Comparison of ENCODE assay signal across 8 mouse cellular contexts in genomic region chr8:104592566-104592965, GRCm38 (mm10). TPM values are rescaled to one million over a fixed set of nuclear protein-coding genes. Genes with fewer than 3 reads are reported as not detected.
DNase-seq lines count a peak whose midpoint lies in the region; ATAC-seq and TF ChIP-seq lines count a peak whose summit lies in the region.

No protein-coding gene starts in this region.

- DNase-seq in kidney, adult 11 months = no peak
- no peak for DNase-seq in limb, embryonic 14.5 days (ENCODE audit: low spot score)
- no peak for DNase-seq in right cerebral cortex, adult 2 months (ENCODE audit: low spot score in 2 of 2)
- no peak for DNase-seq in frontal cortex, postnatal 10 days (ENCODE audit: low spot score in 2 of 2)

- H3K36me3 ChIP-seq in kidney, embryonic 15.5 days = peaks cover 27% of the 10 kb centered on the region
- H3K36me3 ChIP-seq in forebrain, embryonic 13.5 days (ENCODE audit: poor library complexity, severe bottlenecking) = peaks cover 30% of the 10 kb centered on the region
- H3K36me3 ChIP-seq in limb, embryonic 14.5 days (ENCODE audit: control insufficient read depth, insufficient read depth, low read length) = peaks cover 36% of the 10 kb centered on the region
- H3K36me3 ChIP-seq in neural tube, embryonic 14.5 days (ENCODE audit: control insufficient read depth, insufficient read depth, low read length) = peaks cover 11% of the 10 kb centered on the region; the same call in 1 of the 2 replicates

- no peaks in the 10 kb centered on the region for H3K9me3 ChIP-seq in kidney, embryonic 15.5 days (replicated peaks)
- no peaks in the 10 kb centered on the region for H3K9me3 ChIP-seq in forebrain, embryonic 13.5 days (replicated peaks)
- H3K9me3 ChIP-seq in limb, embryonic 14.5 days (ENCODE audit: control insufficient read depth, low read length) = no peaks in the 10 kb centered on the region
- H3K9me3 ChIP-seq in neural tube, embryonic 14.5 days (ENCODE audit: control insufficient read depth, low read length) = no peaks in the 10 kb centered on the region

- no peak for TF ChIP-seq POLR2A in limb, embryonic 14.5 days (IDR thresholded peaks at IDR 0.05; ENCODE audit: borderline replicate concordance, extremely low read depth, insufficient read depth, insufficient read length)

- peak overlapping the region; percentile 84 for H3K4me2 ChIP-seq in kidney, embryonic 15.5 days
- peak overlapping the region; percentile 79 for H3K4me2 ChIP-seq in forebrain, embryonic 13.5 days
- H3K4me2 ChIP-seq in limb, embryonic 14.5 days (replicated peaks; ENCODE audit: low read depth, low read length, severe bottlenecking) = peak overlapping the region; percentile 85
- H3K4me2 ChIP-seq in neural tube, embryonic 14.5 days (ENCODE audit: low read depth, low read length) = peak overlapping the region; percentile 73

- H3K4me1 ChIP-seq in kidney, embryonic 15.5 days = peaks cover 35% of the 10 kb centered on the region
- H3K4me1 ChIP-seq in forebrain, embryonic 13.5 days = peaks cover 8% of the 10 kb centered on the region
- H3K4me1 ChIP-seq in limb, embryonic 14.5 days (ENCODE audit: control insufficient read depth, insufficient read depth, low read length) = peaks cover 7% of the 10 kb centered on the region
- H3K4me1 ChIP-seq in neural tube, embryonic 14.5 days (ENCODE audit: control insufficient read depth, insufficient read depth, low read length) = peaks cover 8% of the 10 kb centered on the region; the same call in 1 of the 2 replicates

- ATAC-seq in kidney, embryonic 15.5 days (replicated peaks; ENCODE audit: low FRiP score) = no peak
- no peak for ATAC-seq in forebrain, embryonic 13.5 days
- no peak for ATAC-seq in limb, embryonic 14.5 days (ENCODE audit: low FRiP score, low read depth)
- ATAC-seq in neural tube, embryonic 14.5 days (ENCODE audit: low read depth) = no peak
- no peak for ATAC-seq in frontal cortex, adult (ENCODE audit: low TSS enrichment)

- no peak overlapping the region for H3K27ac ChIP-seq in kidney, embryonic 15.5 days
- no peak overlapping the region for H3K27ac ChIP-seq in forebrain, embryonic 13.5 days
- no peak overlapping the region for H3K27ac ChIP-seq in limb, embryonic 14.5 days (replicated peaks; ENCODE audit: low read depth, low read length)
- no peak overlapping the region for H3K27ac ChIP-seq in neural tube, embryonic 14.5 days (ENCODE audit: low read depth, low read length)

- peak overlapping the region; percentile 68; the same call in 1 of the 2 replicates for H3K9ac ChIP-seq in kidney, embryonic 15.5 days
- no peak overlapping the region for H3K9ac ChIP-seq in forebrain, embryonic 13.5 days
- H3K9ac ChIP-seq in limb, embryonic 14.5 days (ENCODE audit: low read depth, low read length, severe bottlenecking) = no peak overlapping the region
- H3K9ac ChIP-seq in neural tube, embryonic 14.5 days (replicated peaks; ENCODE audit: low read depth, low read length) = no peak overlapping the region

- no peaks in the 10 kb centered on the region for H3K27me3 ChIP-seq in kidney, embryonic 15.5 days
- no peaks in the 10 kb centered on the region for H3K27me3 ChIP-seq in forebrain, embryonic 13.5 days
- no peaks in the 10 kb centered on the region for H3K27me3 ChIP-seq in limb, embryonic 14.5 days (ENCODE audit: control insufficient read depth, insufficient read depth, low read length)
- H3K27me3 ChIP-seq in neural tube, embryonic 14.5 days (ENCODE audit: control insufficient read depth, insufficient read depth, low read length) = no peaks in the 10 kb centered on the region

- 45% methylated on average over 6 of the region's 6 CpGs for WGBS in kidney, embryonic 15.5 days
- 77% methylated on average over 6 of the region's 6 CpGs for WGBS in forebrain, embryonic 13.5 days
- 63% methylated on average over 6 of the region's 6 CpGs for WGBS in limb, embryonic 14.5 days
- WGBS in neural tube, embryonic 14.5 days = 70% methylated on average over 6 of the region's 6 CpGs

- H3K4me3 ChIP-seq in kidney, embryonic 15.5 days (replicated peaks) = peak overlapping the region; percentile 77
- H3K4me3 ChIP-seq in forebrain, embryonic 13.5 days = peak overlapping the region; percentile 61; the same call in 1 of the 2 replicates
- H3K4me3 ChIP-seq in limb, embryonic 14.5 days (replicated peaks; ENCODE audit: low read length) = peak overlapping the region; percentile 73; the same call in 1 of the 2 replicates
- no peak overlapping the region for H3K4me3 ChIP-seq in neural tube, embryonic 14.5 days (ENCODE audit: low read depth, low read length)

RNA-seq across cellular contexts. Expression of gene Pdp2, which starts 1.3 kb away (rescaled TPM):
- 17.8 and 18.7 TPM in 2 replicates for polyA plus RNA-seq in kidney, embryonic 15.5 days (2015; fragmentation: Nextera tagmentation; extraction: Ambion mirVana)
- polyA plus RNA-seq in forebrain, embryonic 13.5 days (2015; fragmentation: Nextera tagmentation; extraction: Ambion mirVana) = 15.2 and 17.2 TPM in 2 replicates
- 4.9 and 5.0 TPM in 2 replicates for polyA plus RNA-seq in limb, embryonic 14.5 days (2012; rRNA removed)
- polyA plus RNA-seq in limb, embryonic 14.5 days (2014; fragmentation: Nextera tagmentation; extraction: Ambion mirVana) = 9.3 and 9.7 TPM in 2 replicates
- polyA plus RNA-seq in neural tube, embryonic 14.5 days (2014; fragmentation: Nextera tagmentation; extraction: Ambion mirVana) = 20.0 and 21.0 TPM in 2 replicates

RNA-seq across cellular contexts. Expression of gene Cdh16, which starts 31.6 kb away (rescaled TPM):
- 238 and 241 TPM in 2 replicates for polyA plus RNA-seq in kidney, embryonic 15.5 days (2015; fragmentation: Nextera tagmentation; extraction: Ambion mirVana)
- polyA plus RNA-seq in forebrain, embryonic 13.5 days (2015; fragmentation: Nextera tagmentation; extraction: Ambion mirVana) = not detected in 2 replicates
- 0.29 and 0.62 TPM in 2 replicates for polyA plus RNA-seq in limb, embryonic 14.5 days (2012; rRNA removed)
- 0.75 and 0.98 TPM in 2 replicates for polyA plus RNA-seq in limb, embryonic 14.5 days (2014; fragmentation: Nextera tagmentation; extraction: Ambion mirVana)
- polyA plus RNA-seq in neural tube, embryonic 14.5 days (2014; fragmentation: Nextera tagmentation; extraction: Ambion mirVana) = not detected in 2 replicates

RNA-seq across cellular contexts. Expression of gene Rrad, which starts 38.6 kb away (rescaled TPM):
- 11.8 and 15.7 TPM in 2 replicates for polyA plus RNA-seq in kidney, embryonic 15.5 days (2015; fragmentation: Nextera tagmentation; extraction: Ambion mirVana)
- 1.3 and 2.4 TPM in 2 replicates for polyA plus RNA-seq in forebrain, embryonic 13.5 days (2015; fragmentation: Nextera tagmentation; extraction: Ambion mirVana)
- 21.4 and 22.5 TPM in 2 replicates for polyA plus RNA-seq in limb, embryonic 14.5 days (2012; rRNA removed)
- 27.3 and 32.4 TPM in 2 replicates for polyA plus RNA-seq in limb, embryonic 14.5 days (2014; fragmentation: Nextera tagmentation; extraction: Ambion mirVana)
- polyA plus RNA-seq in neural tube, embryonic 14.5 days (2014; fragmentation: Nextera tagmentation; extraction: Ambion mirVana) = 1.6 and 3.6 TPM in 2 replicates

RNA-seq across cellular contexts. Expression of gene Ciao2b, which starts 49.2 kb away (rescaled TPM):
- polyA plus RNA-seq in kidney, embryonic 15.5 days (2015; fragmentation: Nextera tagmentation; extraction: Ambion mirVana) = 104 and 110 TPM in 2 replicates
- polyA plus RNA-seq in forebrain, embryonic 13.5 days (2015; fragmentation: Nextera tagmentation; extraction: Ambion mirVana) = 140 and 149 TPM in 2 replicates
- 71.1 and 91.9 TPM in 2 replicates for polyA plus RNA-seq in limb, embryonic 14.5 days (2012; rRNA removed)
- 78.4 and 81.9 TPM in 2 replicates for polyA plus RNA-seq in limb, embryonic 14.5 days (2014; fragmentation: Nextera tagmentation; extraction: Ambion mirVana)
- polyA plus RNA-seq in neural tube, embryonic 14.5 days (2014; fragmentation: Nextera tagmentation; extraction: Ambion mirVana) = 108 and 120 TPM in 2 replicates

RNA-seq across cellular contexts. Expression of gene Car7, which starts 58.1 kb away (rescaled TPM):
- polyA plus RNA-seq in kidney, embryonic 15.5 days (2015; fragmentation: Nextera tagmentation; extraction: Ambion mirVana) = 2.3 and 2.4 TPM in 2 replicates
- 1.6 and 1.7 TPM in 2 replicates for polyA plus RNA-seq in forebrain, embryonic 13.5 days (2015; fragmentation: Nextera tagmentation; extraction: Ambion mirVana)
- polyA plus RNA-seq in limb, embryonic 14.5 days (2012; rRNA removed) = 0.53 and 1.0 TPM in 2 replicates
- polyA plus RNA-seq in limb, embryonic 14.5 days (2014; fragmentation: Nextera tagmentation; extraction: Ambion mirVana) = 0.65 and 0.66 TPM in 2 replicates
- polyA plus RNA-seq in neural tube, embryonic 14.5 days (2014; fragmentation: Nextera tagmentation; extraction: Ambion mirVana) = 1.6 and 2.2 TPM in 2 replicates

Comparison
In these comparisons a context has a peak if more than half of its experiments do, and no peak if none do; other contexts are left out.
1. RNA of gene Cdh16, which starts 31.6 kb away (polyA plus RNA-seq): 238 to 241 TPM in kidney, embryonic 15.5 days; 0.29 to 0.98 TPM in limb, embryonic 14.5 days, not detected in neural tube, embryonic 14.5 days and not detected in forebrain, embryonic 13.5 days; every median in the first group is over 100 times any median in the second.
2. Peak in every context shown above with its lines, with median percentiles within 50 percentile points of each other: H3K4me2 ChIP-seq.